Mouse (Mus musculus): ENCODE measurements around the gene Gm428. TPM values are rescaled to one million over a fixed set of nuclear protein-coding genes. Genes with fewer than 3 reads are reported as not detected.
"Not testable (repeated sequence)": the region's sequence is repeated elsewhere in the genome, so short reads cannot be mapped to it uniquely, and the experiment has no call there.

The Gm428 gene
- not detected in 2 replicates for polyA plus RNA-seq (2014; fragmentation: Nextera tagmentation; extraction: Ambion mirVana)

DNA sequence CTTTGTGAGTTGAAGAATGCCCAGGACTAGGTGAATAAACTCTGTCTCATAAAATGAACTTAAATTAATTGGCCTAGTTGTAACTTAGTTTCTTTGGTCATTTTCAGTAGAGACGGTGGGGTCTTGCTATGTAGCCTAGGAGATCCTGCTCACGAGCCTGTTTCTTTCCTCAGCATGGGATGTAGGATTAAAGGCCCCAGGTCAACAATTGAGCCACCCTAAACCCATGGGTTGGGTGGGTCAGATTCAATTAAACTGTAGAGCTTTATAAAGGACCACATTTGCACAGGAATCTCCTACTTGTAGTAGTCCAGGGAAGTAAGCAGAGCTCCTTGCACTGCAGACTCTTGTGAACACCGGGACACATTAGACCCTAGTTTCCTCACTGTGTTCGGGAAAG lies at the start of gene Gm428:
TSS of gene Gm428 (plus strand) at position 301 of the 400 bp plus-strand sequence.
- not testable (repeated sequence) for H3K4me1 ChIP-seq (ENCODE audit: control insufficient read depth, insufficient read depth, low read length); H3K4me3 ChIP-seq (ENCODE audit: low read depth, low read length); DNase-seq (ENCODE audit: low spot score); H3K36me3 ChIP-seq (ENCODE audit: control insufficient read depth, insufficient read depth, low read length); H3K27ac ChIP-seq (replicated peaks; ENCODE audit: low read depth, low read length); H3K27me3 ChIP-seq (replicated peaks; ENCODE audit: control insufficient read depth, insufficient read depth, low read length); H3K9me3 ChIP-seq (ENCODE audit: control insufficient read depth, low read length); H3K9ac ChIP-seq (ENCODE audit: low read depth, low read length); ATAC-seq (ENCODE audit: low read depth); H3K4me2 ChIP-seq (ENCODE audit: low read depth, low read length)
- WGBS: no CpG with 5 or more reads among the region's 4 CpGs

DNA sequence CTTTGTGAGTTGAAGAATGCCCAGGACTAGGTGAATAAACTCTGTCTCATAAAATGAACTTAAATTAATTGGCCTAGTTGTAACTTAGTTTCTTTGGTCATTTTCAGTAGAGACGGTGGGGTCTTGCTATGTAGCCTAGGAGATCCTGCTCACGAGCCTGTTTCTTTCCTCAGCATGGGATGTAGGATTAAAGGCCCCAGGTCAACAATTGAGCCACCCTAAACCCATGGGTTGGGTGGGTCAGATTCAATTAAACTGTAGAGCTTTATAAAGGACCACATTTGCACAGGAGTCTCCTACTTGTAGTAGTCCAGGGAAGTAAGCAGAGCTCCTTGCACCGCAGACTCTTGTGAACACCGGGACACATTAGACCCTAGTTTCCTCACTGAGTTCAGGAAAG lies 45.5 kb upstream of the Gm428 start, which contains the start of gene Gm11236:
TSS of gene Gm11236 (plus strand) at position 301 of the 400 bp plus-strand sequence.
- not testable (repeated sequence) for H3K4me3 ChIP-seq (ENCODE audit: low read depth, low read length); ATAC-seq (ENCODE audit: low read depth); DNase-seq (ENCODE audit: low spot score); H3K27ac ChIP-seq (replicated peaks; ENCODE audit: low read depth, low read length); H3K9me3 ChIP-seq (ENCODE audit: control insufficient read depth, low read length); H3K36me3 ChIP-seq (ENCODE audit: control insufficient read depth, insufficient read depth, low read length); H3K9ac ChIP-seq (ENCODE audit: low read depth, low read length); H3K4me1 ChIP-seq (ENCODE audit: control insufficient read depth, insufficient read depth, low read length); H3K4me2 ChIP-seq (ENCODE audit: low read depth, low read length); H3K27me3 ChIP-seq (replicated peaks; ENCODE audit: control insufficient read depth, insufficient read depth, low read length)
- no CpG with 5 or more reads among the region's 4 CpGs for WGBS

DNA sequence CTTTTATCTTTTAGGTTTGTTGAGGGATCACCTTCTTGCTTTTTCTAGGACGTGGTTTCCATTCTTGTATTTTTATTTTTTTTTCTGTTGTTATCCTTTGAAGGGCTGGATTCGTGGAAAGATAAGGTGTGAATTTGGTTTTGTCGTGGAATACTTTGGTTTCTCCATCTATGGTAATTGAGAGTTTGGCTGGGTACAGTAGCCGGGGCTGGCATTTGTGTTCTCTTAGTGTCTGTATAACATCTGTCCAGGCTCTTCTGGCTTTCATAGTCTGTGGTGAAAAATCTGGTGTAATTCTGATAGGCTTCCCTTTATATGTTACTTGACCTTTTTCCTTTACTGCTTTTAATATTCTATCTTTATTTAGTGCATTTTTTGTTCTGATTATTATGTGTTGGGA lies 21.5 kb upstream of the Gm428 start:
- H3K4me2 ChIP-seq (ENCODE audit: low read depth, low read length); H3K9me3 ChIP-seq (ENCODE audit: control insufficient read depth, low read length); H3K27me3 ChIP-seq (replicated peaks; ENCODE audit: control insufficient read depth, insufficient read depth, low read length); H3K4me3 ChIP-seq (ENCODE audit: low read depth, low read length); H3K4me1 ChIP-seq (ENCODE audit: control insufficient read depth, insufficient read depth, low read length); ATAC-seq (ENCODE audit: low read depth); H3K9ac ChIP-seq (ENCODE audit: low read depth, low read length); H3K36me3 ChIP-seq (ENCODE audit: control insufficient read depth, insufficient read depth, low read length); H3K27ac ChIP-seq (replicated peaks; ENCODE audit: low read depth, low read length); DNase-seq (ENCODE audit: low spot score): not testable (repeated sequence)
- 86% methylated on average over 4 of the region's 4 CpGs for WGBS

- H3K9ac ChIP-seq (ENCODE audit: low read depth, low read length); H3K27ac ChIP-seq (replicated peaks; ENCODE audit: low read depth, low read length); H3K4me3 ChIP-seq (ENCODE audit: low read depth, low read length); H3K4me2 ChIP-seq (ENCODE audit: low read depth, low read length); H3K36me3 ChIP-seq (ENCODE audit: control insufficient read depth, insufficient read depth, low read length); H3K9me3 ChIP-seq (ENCODE audit: control insufficient read depth, low read length); ATAC-seq (ENCODE audit: low read depth); DNase-seq (ENCODE audit: low spot score); H3K4me1 ChIP-seq (ENCODE audit: control insufficient read depth, insufficient read depth, low read length); H3K27me3 ChIP-seq (replicated peaks; ENCODE audit: control insufficient read depth, insufficient read depth, low read length): not testable (repeated sequence)
- no CpG with 5 or more reads among the region's 4 CpGs for WGBS
Measured at GRCm38 (mm10) chr4:73668054-73668453, 15.3 kb upstream of the Gm428 start, which contains the start of gene Gm11239. Gm11239 (plus strand) TSS chr4:73668354.

GRCm38 (mm10) chr4:73718761-73719160 lies 35.4 kb downstream of the Gm428 start:
- DNase-seq (ENCODE audit: low spot score) (no peak), ATAC-seq (ENCODE audit: low read depth) (no peak)
- Histone ChIP-seq H3K4me1 (ENCODE audit: control insufficient read depth, insufficient read depth, low read length) (no peaks in the 10 kb centered on the region), H3K9ac (ENCODE audit: low read depth, low read length) (no peak overlapping the region), H3K9me3 (ENCODE audit: control insufficient read depth, low read length) (no peaks in the 10 kb centered on the region), H3K27ac (replicated peaks; ENCODE audit: low read depth, low read length) (no peak overlapping the region), H3K4me2 (ENCODE audit: low read depth, low read length) (no peak overlapping the region), H3K36me3 (ENCODE audit: control insufficient read depth, insufficient read depth, low read length) (no peaks in the 10 kb centered on the region), H3K27me3 (replicated peaks; ENCODE audit: control insufficient read depth, insufficient read depth, low read length) (no peaks in the 10 kb centered on the region), H3K4me3 (ENCODE audit: low read depth, low read length) (no peak overlapping the region)
- WGBS: 88% methylated on average over 1 of the region's 1 CpGs

DNA sequence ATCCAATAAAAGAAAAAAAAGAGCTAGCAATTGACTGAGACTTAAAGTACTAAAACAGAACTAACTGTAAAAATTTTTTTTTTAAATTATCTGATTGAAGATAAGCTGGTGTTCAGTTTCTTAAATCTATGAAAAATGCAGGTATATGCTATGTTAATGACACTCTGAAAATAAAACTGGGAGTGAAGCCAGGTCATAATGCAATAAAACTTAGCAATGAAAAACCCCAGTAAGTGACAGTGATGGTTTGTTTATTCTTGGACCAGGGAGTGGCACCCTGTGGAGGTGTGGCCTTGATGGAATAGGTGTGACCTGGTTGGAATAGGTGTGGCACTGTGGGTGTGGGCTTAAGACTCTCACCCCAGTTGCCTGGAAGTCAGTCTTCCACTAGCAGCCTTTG lies 36.5 kb downstream of the Gm428 start:
- no peaks in the 10 kb centered on the region for H3K36me3 ChIP-seq (ENCODE audit: control insufficient read depth, insufficient read depth, low read length)
- no peaks in the 10 kb centered on the region for H3K4me1 ChIP-seq (ENCODE audit: control insufficient read depth, insufficient read depth, low read length)
- H3K4me2 ChIP-seq (ENCODE audit: low read depth, low read length): no peak overlapping the region
- H3K9ac ChIP-seq (ENCODE audit: low read depth, low read length): no peak overlapping the region
- no peaks in the 10 kb centered on the region for H3K27me3 ChIP-seq (replicated peaks; ENCODE audit: control insufficient read depth, insufficient read depth, low read length)
- DNase-seq (ENCODE audit: low spot score) (no peak), ATAC-seq (ENCODE audit: low read depth) (no peak)
- H3K9me3 ChIP-seq (ENCODE audit: control insufficient read depth, low read length): no peaks in the 10 kb centered on the region
- H3K27ac ChIP-seq (replicated peaks; ENCODE audit: low read depth, low read length): no peak overlapping the region
- H3K4me3 ChIP-seq (ENCODE audit: low read depth, low read length): no peak overlapping the region

Other genes starting within 250 kb of the Gm428 start
- not detected in 2 replicates for gene Gm11238, start 75.6 kb upstream of the Gm428 start, polyA plus RNA-seq (2014; fragmentation: Nextera tagmentation; extraction: Ambion mirVana)
- not detected in 2 replicates for gene Gm11237, start 60.5 kb upstream of the Gm428 start, polyA plus RNA-seq (2014; fragmentation: Nextera tagmentation; extraction: Ambion mirVana)
- not detected in 2 replicates for gene Gm11236, start 45.4 kb upstream of the Gm428 start, polyA plus RNA-seq (2014; fragmentation: Nextera tagmentation; extraction: Ambion mirVana)
- gene Gm11239, start 15.2 kb upstream of the Gm428 start, polyA plus RNA-seq (2014; fragmentation: Nextera tagmentation; extraction: Ambion mirVana): not detected in 2 replicates
- gene Rasef, start 107.5 kb downstream of the Gm428 start, polyA plus RNA-seq (2014; fragmentation: Nextera tagmentation; extraction: Ambion mirVana): 2.0 and 3.8 TPM in 2 replicates
- gene Gm11758, start 192.8 kb downstream of the Gm428 start, polyA plus RNA-seq (2014; fragmentation: Nextera tagmentation; extraction: Ambion mirVana): not detected in 2 replicates
- not detected in 2 replicates for gene Gm11757, start 207.6 kb downstream of the Gm428 start, polyA plus RNA-seq (2014; fragmentation: Nextera tagmentation; extraction: Ambion mirVana)
- not detected in 2 replicates for gene Gm13871, start 222.4 kb downstream of the Gm428 start, polyA plus RNA-seq (2014; fragmentation: Nextera tagmentation; extraction: Ambion mirVana)
- gene Gm11756, start 237.2 kb downstream of the Gm428 start, polyA plus RNA-seq (2014; fragmentation: Nextera tagmentation; extraction: Ambion mirVana): not detected in 2 replicates

Data from embryonic facial prominence, embryonic 14.5 days (tissue).